Mouse (Mus musculus) bone marrow macrophage, adult 2 months (primary cell): ENCODE measurements around the gene Syn3. TPM values are rescaled to one million over a fixed set of nuclear protein-coding genes. Genes with fewer than 3 reads are reported as not detected.

Experiments used
- H3K27ac ChIP-seq: 2 replicates; pipeline ENCODE4 v1.5.1; 2012; ENCODE audit warnings: low read depth, low read length; ENCODE audit not compliant: insufficient read depth
- H3K4me1 ChIP-seq: 2 replicates; pipeline ENCODE4 v1.6.1; 2012; ENCODE audit warnings: low read length; ENCODE audit not compliant: control insufficient read depth, insufficient read depth
- H3K4me3 ChIP-seq: 2 replicates; pipeline ENCODE4 v1.5.1; 2012; ENCODE audit warnings: mild to moderate bottlenecking, low read length, moderate library complexity; ENCODE audit not compliant: insufficient read depth
- CTCF ChIP-seq: IDR thresholded peaks from 2 replicates; pipeline ENCODE4 v1.5.1; 2012; ENCODE audit warnings: low read depth, mild to moderate bottlenecking, low read length, moderate library complexity
- POLR2A ChIP-seq: IDR thresholded peaks from 2 replicates; pipeline ENCODE4 v1.6.1; 2012; ENCODE audit warnings: mild to moderate bottlenecking, low read depth, low read length, borderline replicate concordance
- polyA plus RNA-seq: library from polyadenylated mRNA; stranded (reverse); fragments of >200 nt; gene quantifications from 2 replicates; pipeline ENCODE4 v1.2.4, GENCODE M21; 2012; ENCODE audit not compliant: missing spikeins, insufficient read depth, insufficient read length

Syn3 gene
- polyA plus RNA-seq, 1 experiment, result not detected

GRCm38 (mm10) chr10:86320204-86320603 lies 178.5 kb downstream of the Syn3 start:
- Histone ChIP-seq H3K27ac (no peak overlapping the region), H3K4me3 (no peak overlapping the region), H3K4me1 (no peaks in the 10 kb centered on the region)
- no peak for TF ChIP-seq POLR2A
- no peak for TF ChIP-seq CTCF

- no peaks in the 10 kb centered on the region for H3K4me1 ChIP-seq
- TF ChIP-seq POLR2A, result no peak
- no peak for TF ChIP-seq CTCF
- H3K27ac ChIP-seq, result no peak overlapping the region
- H3K4me3 ChIP-seq, result no peak overlapping the region
Measured at GRCm38 (mm10) chr10:86319526-86319925, 179.2 kb downstream of the Syn3 start.

- no peak for TF ChIP-seq POLR2A
- no peak for TF ChIP-seq CTCF
- no peak overlapping the region for H3K27ac ChIP-seq
- no peak overlapping the region for H3K4me3 ChIP-seq
- no peaks in the 10 kb centered on the region for H3K4me1 ChIP-seq
Measured at GRCm38 (mm10) chr10:86318552-86319140, 180.1 kb downstream of the Syn3 start.

GRCm38 (mm10) chr10:86317633-86318032 lies 181.1 kb downstream of the Syn3 start:
- Histone ChIP-seq H3K4me3 (no peak overlapping the region), H3K4me1 (no peaks in the 10 kb centered on the region), H3K27ac (no peak overlapping the region)
- TF ChIP-seq POLR2A (no peak), CTCF (no peak)

GRCm38 (mm10) chr10:86315513-86315912 lies 183.2 kb downstream of the Syn3 start:
- Histone ChIP-seq H3K4me3 (no peak overlapping the region), H3K4me1 (no peaks in the 10 kb centered on the region), H3K27ac (no peak overlapping the region)
- TF ChIP-seq CTCF, result no peak
- TF ChIP-seq POLR2A, result no peak

GRCm38 (mm10) chr10:86313448-86313847 lies 185.2 kb downstream of the Syn3 start:
- TF ChIP-seq POLR2A, result no peak
- no peak for TF ChIP-seq CTCF
- H3K4me3 ChIP-seq, result no peak overlapping the region
- no peak overlapping the region for H3K27ac ChIP-seq
- H3K4me1 ChIP-seq, result no peaks in the 10 kb centered on the region

GRCm38 (mm10) chr10:86312976-86313375 lies 185.7 kb downstream of the Syn3 start:
- Histone ChIP-seq H3K4me3 (no peak overlapping the region), H3K4me1 (no peaks in the 10 kb centered on the region), H3K27ac (no peak overlapping the region)
- no peak for TF ChIP-seq POLR2A
- no peak for TF ChIP-seq CTCF

GRCm38 (mm10) chr10:86310527-86310926 lies 188.2 kb downstream of the Syn3 start:
- H3K4me1 ChIP-seq, result no peaks in the 10 kb centered on the region

GRCm38 (mm10) chr10:86307235-86307634 lies 191.5 kb downstream of the Syn3 start:
- H3K4me3 ChIP-seq, result no peak overlapping the region
- TF ChIP-seq POLR2A (no peak), CTCF (no peak)
- no peak overlapping the region for H3K27ac ChIP-seq
- H3K4me1 ChIP-seq, result no peaks in the 10 kb centered on the region

More at GRCm38 (mm10) chr10:86310527-86310926, 188.2 kb downstream of the Syn3 start:
- H3K4me3 ChIP-seq, result no peak overlapping the region
- TF ChIP-seq POLR2A (no peak), CTCF (no peak)
- no peak overlapping the region for H3K27ac ChIP-seq

GRCm38 (mm10) chr10:86304583-86304982 lies 194.1 kb downstream of the Syn3 start:
- TF ChIP-seq CTCF (no peak), POLR2A (no peak)
- no peaks in the 10 kb centered on the region for H3K4me1 ChIP-seq
- H3K27ac ChIP-seq, result no peak overlapping the region
- H3K4me3 ChIP-seq, result no peak overlapping the region

- H3K4me3 ChIP-seq, result no peak overlapping the region
Measured at GRCm38 (mm10) chr10:86303495-86303876, 195.2 kb downstream of the Syn3 start.

More at GRCm38 (mm10) chr10:86303495-86303876, 195.2 kb downstream of the Syn3 start:
- H3K27ac ChIP-seq, result no peak overlapping the region
- no peaks in the 10 kb centered on the region for H3K4me1 ChIP-seq
- TF ChIP-seq POLR2A, result no peak
- no peak for TF ChIP-seq CTCF
